Mouse (Mus musculus) small intestine, adult 2 months (tissue): Measurements from ENCODE around the gene Lipa. TPM values are rescaled to one million over a fixed set of nuclear protein-coding genes. Genes with fewer than 3 reads are reported as not detected.

Source experiments
- H3K27ac ChIP-seq: fragments of 200-500 bp; 2 replicates; pipeline ENCODE4 v1.5.1; 2012; ENCODE audit warnings: low read depth, low read length, control low read depth, inconsistent platforms; ENCODE audit not compliant: insufficient read depth
- H3K27me3 ChIP-seq: fragments of 200-500 bp; 2 replicates; pipeline ENCODE4 v1.6.1; 2012; ENCODE audit warnings: mild to moderate bottlenecking, moderate library complexity, low read length, inconsistent platforms; ENCODE audit not compliant: control insufficient read depth, insufficient read depth
- H3K36me3 ChIP-seq: fragments of 200-500 bp; 2 replicates; pipeline ENCODE4 v1.6.1; 2012; ENCODE audit warnings: mild to moderate bottlenecking, low read length, control low read depth, inconsistent platforms; ENCODE audit not compliant: control insufficient read depth, insufficient read depth
- H3K4me1 ChIP-seq: fragments of 200-500 bp; 2 replicates; pipeline ENCODE4 v1.6.1; 2012; ENCODE audit warnings: low read length, inconsistent platforms, mixed read lengths; ENCODE audit not compliant: control insufficient read depth, insufficient read depth, insufficient read length
- H3K4me3 ChIP-seq: fragments of 200-500 bp; 2 replicates; pipeline ENCODE4 v1.5.1; 2012; ENCODE audit warnings: low read depth, mild to moderate bottlenecking, control low read depth, inconsistent platforms, low read length, moderate library complexity
- CTCF ChIP-seq: fragments of 200-500 bp; IDR thresholded peaks from 2 replicates; pipeline ENCODE4 v1.5.1; 2012; ENCODE audit warnings: low read depth, mild to moderate bottlenecking, control low read depth, inconsistent platforms, low read length, moderate library complexity, mixed read lengths; ENCODE audit not compliant: insufficient replicate concordance, insufficient read length; ENCODE audit errors: extremely low read depth
- POLR2A ChIP-seq: fragments of 200-500 bp; IDR thresholded peaks from 2 replicates; pipeline ENCODE4 v1.6.1; 2012; ENCODE audit warnings: low read depth, mild to moderate bottlenecking, control low read depth, inconsistent platforms, low read length, moderate library complexity
- WGBS: fragments of 180-500 bp; shearing (Covaris S2); methylation state at CpG from one replicate; pipeline ENCODE4 v1.1.7; 2018; 5-methylcytosine and 5-hydroxymethylcytosine counted together
- polyA plus RNA-seq: library from polyadenylated mRNA; depleted of rRNA; stranded (reverse); fragments of >200 nt; gene quantifications from 2 replicates; pipeline ENCODE4 v1.2.3, GENCODE M21; 2012

Gene Lipa
- polyA plus RNA-seq, 1 experiment: 21.7 TPM

DNA sequence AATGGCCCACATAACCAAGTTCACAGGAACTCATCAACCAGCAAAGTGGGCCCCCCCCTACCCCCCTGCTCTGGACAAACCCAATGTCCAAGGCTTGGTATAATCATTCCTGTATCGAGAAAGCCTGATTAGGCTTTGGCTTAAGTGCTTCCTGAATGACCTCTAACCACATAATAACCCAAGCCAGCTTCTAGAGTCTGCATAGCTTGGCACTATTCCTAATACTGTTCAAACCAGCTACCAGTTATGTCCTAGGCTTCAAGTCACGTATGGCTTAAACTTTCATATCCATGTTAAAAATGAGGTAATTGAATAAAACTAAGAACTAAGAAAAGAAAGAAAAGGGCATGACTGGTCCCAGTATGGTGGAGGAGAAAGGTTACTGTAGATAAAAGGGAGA lies 10.9 kb downstream of the Lipa start:
- 44% methylated on average over 2 of the region's 2 CpGs for WGBS
- no peak for TF ChIP-seq POLR2A
- Histone ChIP-seq H3K4me1 (peaks cover 28% of the 10 kb centered on the region; the same call in 1 of the 2 replicates), H3K36me3 (no peaks in the 10 kb centered on the region), H3K4me3 (no peak overlapping the region), H3K27me3 (no peaks in the 10 kb centered on the region), H3K27ac (peak overlapping the region; percentile 78)

GRCm38 (mm10) chr19:34515681-34516080 lies 11.6 kb downstream of the Lipa start:
- TF ChIP-seq POLR2A (no peak), CTCF (no peak)
- no peaks in the 10 kb centered on the region for H3K27me3 ChIP-seq
- 52% methylated on average over 3 of the region's 3 CpGs for WGBS
- no peak overlapping the region for H3K4me3 ChIP-seq
- peak overlapping the region; percentile 52 for H3K27ac ChIP-seq
- no peaks in the 10 kb centered on the region; the same call in 1 of the 2 replicates for H3K36me3 ChIP-seq
- H3K4me1 ChIP-seq: peaks cover 30% of the 10 kb centered on the region; the same call in 1 of the 2 replicates

DNA sequence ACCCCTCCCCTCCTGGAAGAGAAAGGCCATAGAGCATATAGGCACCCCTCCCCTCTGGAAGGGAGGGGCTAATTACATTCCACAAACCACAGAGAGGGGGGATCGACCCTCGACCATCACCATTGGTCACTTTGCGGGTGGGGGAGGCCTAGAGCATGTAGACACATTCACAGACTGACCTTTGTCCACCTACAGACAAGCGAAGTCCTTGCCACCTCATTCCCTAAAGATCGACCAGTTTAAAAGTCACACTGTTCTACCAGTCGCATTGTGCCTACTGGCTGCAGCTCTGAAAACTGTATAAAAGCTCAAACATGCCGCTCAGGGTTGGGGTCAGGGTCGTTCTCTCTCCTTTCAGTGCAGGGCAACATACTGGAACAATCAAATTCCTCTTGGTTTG lies 15.7 kb downstream of the Lipa start:
- Histone ChIP-seq H3K27me3 (no peaks in the 10 kb centered on the region), H3K4me3 (no peak overlapping the region), H3K36me3 (peaks cover 7% of the 10 kb centered on the region), H3K4me1 (peaks cover 10% of the 10 kb centered on the region; the same call in 1 of the 2 replicates), H3K27ac (no peak overlapping the region)
- TF ChIP-seq CTCF: no peak
- TF ChIP-seq POLR2A: no peak
- WGBS: 48% methylated on average over 8 of the region's 8 CpGs

- peaks cover 7% of the 10 kb centered on the region for H3K36me3 ChIP-seq
- H3K27me3 ChIP-seq: no peaks in the 10 kb centered on the region
- H3K4me1 ChIP-seq: peaks cover 9% of the 10 kb centered on the region; the same call in 1 of the 2 replicates
- TF ChIP-seq CTCF (no peak), POLR2A (no peak)
- H3K4me3 ChIP-seq: no peak overlapping the region
- no peak overlapping the region for H3K27ac ChIP-seq
- WGBS: 78% methylated on average over 5 of the region's 5 CpGs
Measured at GRCm38 (mm10) chr19:34510717-34511116, 16.6 kb downstream of the Lipa start.

DNA sequence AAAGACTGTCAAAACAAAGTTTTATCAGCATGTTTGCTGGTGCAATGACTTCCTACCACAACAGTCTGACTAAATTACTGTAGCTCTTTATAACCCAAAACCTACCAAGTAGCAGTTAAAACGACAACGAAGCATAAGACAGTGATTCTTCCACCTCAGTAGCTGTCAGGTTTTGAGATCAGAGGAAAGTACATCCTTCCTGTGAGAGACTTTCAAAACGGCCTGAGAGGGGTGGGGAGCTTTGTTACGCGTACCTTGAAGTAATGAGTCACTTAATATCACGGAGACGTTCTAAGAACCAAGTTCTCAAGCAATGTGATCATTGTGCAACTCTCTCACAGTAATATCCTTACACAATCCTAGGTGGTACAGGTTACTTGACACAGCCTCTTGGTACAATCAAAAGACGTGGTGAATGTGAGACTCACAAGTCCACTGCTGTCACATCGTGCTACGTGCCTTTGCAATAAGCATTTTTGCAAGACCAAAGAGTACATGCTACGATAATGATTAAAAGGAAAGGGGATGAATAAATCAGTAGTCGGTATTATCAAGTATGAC lies 22.0 kb downstream of the Lipa start:
- H3K36me3 ChIP-seq: peaks cover 5% of the 10 kb centered on the region
- H3K4me3 ChIP-seq: no peak overlapping the region
- 80% methylated on average over 12 of the region's 12 CpGs for WGBS
- no peaks in the 10 kb centered on the region for H3K27me3 ChIP-seq
- no peaks in the 10 kb centered on the region for H3K4me1 ChIP-seq
- TF ChIP-seq POLR2A (no peak), CTCF (no peak)
- no peak overlapping the region for H3K27ac ChIP-seq

DNA sequence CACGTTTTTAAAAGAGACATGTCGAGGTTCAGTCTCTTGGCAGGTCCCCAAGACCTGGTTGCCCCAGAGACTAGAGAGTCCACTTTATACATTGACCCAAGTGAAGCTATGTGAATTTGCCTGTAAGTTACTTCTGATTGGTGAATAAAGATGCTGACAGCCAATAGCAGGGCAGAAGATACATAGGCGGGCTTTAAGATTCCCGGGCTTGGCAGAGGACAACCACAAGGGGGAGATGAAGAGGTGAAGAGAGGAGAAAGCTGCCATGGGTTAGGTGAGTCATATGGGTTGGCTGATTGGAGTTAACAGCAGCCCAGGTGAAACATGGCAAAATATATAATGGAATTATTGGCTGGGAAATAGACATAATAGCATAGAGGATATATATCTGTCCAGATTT lies 26.5 kb downstream of the Lipa start:
- WGBS: 22% methylated on average over 4 of the region's 4 CpGs
- Histone ChIP-seq H3K4me3 (no peak overlapping the region), H3K27ac (no peak overlapping the region), H3K36me3 (peaks cover 8% of the 10 kb centered on the region), H3K27me3 (no peaks in the 10 kb centered on the region), H3K4me1 (peaks cover 5% of the 10 kb centered on the region; the same call in 1 of the 2 replicates)
- TF ChIP-seq CTCF (peak; percentile 81; the same call in 1 of the 2 replicates), POLR2A (no peak)

GRCm38 (mm10) chr19:34496353-34496752 lies 30.9 kb downstream of the Lipa start:
- peaks cover 19% of the 10 kb centered on the region for H3K36me3 ChIP-seq

More at GRCm38 (mm10) chr19:34496353-34496752, 30.9 kb downstream of the Lipa start:
- 29% methylated on average over 1 of the region's 1 CpGs for WGBS
- H3K27ac ChIP-seq: peak overlapping the region; percentile 34; the same call in 1 of the 2 replicates
- H3K27me3 ChIP-seq: no peaks in the 10 kb centered on the region
- H3K4me3 ChIP-seq: no peak overlapping the region
- no peak for TF ChIP-seq CTCF
- TF ChIP-seq POLR2A: no peak
- H3K4me1 ChIP-seq: peaks cover 5% of the 10 kb centered on the region; the same call in 1 of the 2 replicates
